Mouse (Mus musculus) left cerebral cortex, adult 11 months (tissue): ENCODE measurements around the gene Rassf10.
A peak's percentile ranks its signal among the peaks of the same experiment; 100 is the strongest.
"Not testable (repeated sequence)": the region's sequence is repeated elsewhere in the genome, so short reads cannot be mapped to it uniquely, and the experiment has no call there.

ENCODE experiments used
- DNase-seq: peaks from one replicate; pipeline ENCODE4 v3.0.0; 2022; ENCODE audit warnings: low spot score

The Rassf10 gene

DNA sequence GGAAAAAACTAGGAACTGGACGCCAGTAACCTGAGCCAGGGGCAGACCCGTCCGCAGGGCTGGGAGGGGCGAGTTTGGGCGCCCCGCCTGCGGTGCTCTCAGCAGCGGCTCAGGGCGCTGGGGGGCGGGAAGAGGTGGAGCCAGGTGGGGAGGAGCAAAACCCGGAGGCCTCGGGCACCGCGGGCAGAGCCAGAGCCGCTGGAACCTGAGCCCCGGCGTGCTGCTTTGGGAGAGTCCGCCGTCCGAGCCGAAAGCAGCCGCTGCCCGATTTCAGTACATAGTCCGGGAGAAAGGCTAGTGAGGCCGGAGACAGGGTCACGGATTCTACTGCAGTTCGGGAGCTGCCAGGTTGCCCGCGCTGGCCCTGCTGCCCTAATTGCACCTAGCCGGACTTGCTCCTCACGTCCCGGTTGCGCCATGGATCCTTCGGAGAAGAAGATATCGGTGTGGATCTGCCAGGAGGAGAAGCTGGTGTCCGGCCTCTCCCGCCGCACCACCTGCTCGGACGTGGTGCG lies at the start of gene Rassf10:
TSS of gene Rassf10 (plus strand) at position 186 of the 515 bp plus-strand sequence.
- DNase-seq: no peak

DNA sequence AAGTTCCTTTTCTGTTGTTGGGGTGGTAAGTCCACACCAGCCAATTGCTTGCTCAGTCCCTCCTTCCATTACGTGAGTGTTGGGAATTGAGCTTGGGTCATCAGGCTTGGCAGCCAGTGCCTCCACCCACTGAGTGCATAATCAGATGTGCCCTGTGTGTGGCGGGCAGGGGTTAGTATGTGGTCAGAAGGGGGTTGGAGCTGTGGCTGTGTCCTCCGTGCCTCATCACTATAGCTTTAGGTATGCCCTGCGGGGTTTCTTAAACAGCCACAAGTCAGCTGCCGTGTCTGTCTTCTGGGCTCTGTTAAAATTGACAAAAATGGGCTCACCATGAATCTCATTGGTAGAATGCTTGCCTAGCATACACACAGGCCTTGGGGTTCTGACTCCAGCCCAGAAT lies 46.9 kb upstream of the Rassf10 start:
- DNase-seq: no peak

DNA sequence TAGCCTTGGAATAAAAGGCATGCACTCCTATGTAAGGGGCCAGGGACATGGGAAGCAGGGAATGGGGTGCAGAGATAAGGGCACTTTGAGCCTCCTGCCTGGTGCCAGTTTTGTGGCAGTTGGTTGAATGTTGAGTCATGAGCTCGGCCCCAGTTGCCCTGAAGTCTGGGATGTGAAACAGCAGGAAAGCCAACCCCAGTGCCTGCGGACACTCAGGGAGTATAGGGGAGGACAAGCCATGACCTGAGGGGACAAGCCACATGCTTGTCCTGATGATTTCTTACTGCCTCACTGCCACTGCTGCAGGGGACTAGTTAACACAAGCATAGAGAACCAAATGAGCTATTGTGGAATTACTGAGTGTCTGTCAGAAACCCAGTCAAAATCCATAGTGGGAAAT lies 46.3 kb upstream of the Rassf10 start:
- no peak for DNase-seq

DNA sequence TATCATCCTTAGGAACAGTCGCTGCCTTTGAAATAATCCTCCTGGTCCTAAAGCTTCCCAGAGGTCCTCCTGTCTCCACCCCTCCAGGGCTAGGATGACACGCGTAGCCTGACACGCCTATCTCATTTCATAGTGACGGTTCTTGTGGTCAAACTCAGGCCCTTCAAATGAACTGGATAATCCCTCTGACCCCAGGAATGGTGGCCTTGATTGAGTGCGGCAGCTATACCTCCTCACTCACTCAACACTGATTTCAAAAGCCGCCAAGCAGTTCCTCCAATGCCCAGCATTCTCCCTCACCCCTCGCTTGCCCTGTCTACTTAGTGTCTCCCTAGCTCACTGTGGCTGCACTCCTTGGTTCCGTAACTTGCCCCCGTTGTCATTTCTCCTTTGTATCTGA lies 44.6 kb upstream of the Rassf10 start:
- no peak for DNase-seq

DNA sequence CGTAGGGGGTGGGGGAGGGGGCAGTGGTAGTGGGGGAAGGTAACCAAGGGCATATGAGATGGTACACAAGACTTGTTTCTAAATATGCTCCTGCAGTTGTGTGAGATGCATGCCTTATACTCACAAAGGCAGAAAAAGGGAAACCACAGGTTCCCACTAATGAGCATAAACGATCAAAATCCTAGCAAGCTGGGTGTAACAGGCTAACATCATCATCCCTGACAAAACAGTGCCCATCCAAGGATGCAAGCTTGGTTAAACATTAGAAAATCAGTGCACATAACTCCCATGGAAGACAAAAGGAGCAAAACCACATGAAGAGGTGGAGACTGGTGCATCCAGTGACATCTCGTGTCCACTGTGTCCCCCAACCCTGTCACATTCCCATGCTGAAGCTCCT lies 40.8 kb upstream of the Rassf10 start:
- DNase-seq: no peak

DNA sequence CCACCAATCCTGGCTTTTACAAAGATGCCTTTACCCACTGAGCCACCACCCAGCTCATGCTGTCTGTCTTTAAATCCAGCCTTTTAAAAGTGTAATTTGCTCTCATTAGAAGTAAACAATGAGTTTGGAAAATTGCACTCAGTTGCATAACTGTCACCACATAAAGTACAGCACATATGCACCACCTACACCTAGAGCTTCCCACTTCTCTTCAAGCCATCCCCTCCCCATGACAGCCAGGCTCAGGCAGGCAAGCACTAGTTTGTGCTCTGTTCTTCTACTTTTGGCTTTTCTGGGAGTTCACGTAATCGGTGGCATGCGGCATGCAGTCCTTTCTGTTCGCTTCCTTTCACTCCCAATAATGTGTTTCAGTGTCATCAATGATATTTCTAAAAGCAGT lies 38.2 kb upstream of the Rassf10 start:
- no peak for DNase-seq

DNA sequence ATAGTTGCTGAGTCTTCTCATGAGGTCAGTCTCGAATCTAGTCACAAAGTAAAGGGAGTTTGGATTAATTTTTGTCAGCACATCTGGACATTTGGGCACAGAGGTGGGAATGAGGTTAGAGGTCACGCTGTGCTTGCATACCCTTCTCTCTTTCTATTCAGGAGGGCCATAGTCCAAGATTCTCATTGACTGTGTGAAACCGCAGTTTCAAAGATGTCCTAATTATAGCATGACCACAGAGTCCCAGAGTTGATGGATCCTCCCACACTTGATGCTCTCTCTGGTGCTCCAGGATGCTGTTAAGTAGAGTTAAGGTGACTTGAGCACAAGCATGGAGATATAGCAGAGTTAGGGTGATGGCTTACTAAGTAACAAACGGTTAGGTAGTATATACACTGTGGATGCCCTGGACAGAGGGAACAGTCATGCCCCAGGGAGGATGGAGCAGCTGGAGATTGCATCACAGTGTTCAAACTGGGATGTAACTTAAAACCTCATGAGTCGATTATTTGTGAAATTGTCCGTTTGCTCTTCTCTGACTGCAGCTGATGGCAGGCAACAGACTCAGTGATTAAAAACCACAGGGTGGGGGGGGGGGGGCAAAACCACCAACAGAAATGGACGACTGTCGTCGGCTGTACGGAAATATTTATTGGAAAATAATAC lies 36.0 kb upstream of the Rassf10 start:
- DNase-seq: no peak

DNA sequence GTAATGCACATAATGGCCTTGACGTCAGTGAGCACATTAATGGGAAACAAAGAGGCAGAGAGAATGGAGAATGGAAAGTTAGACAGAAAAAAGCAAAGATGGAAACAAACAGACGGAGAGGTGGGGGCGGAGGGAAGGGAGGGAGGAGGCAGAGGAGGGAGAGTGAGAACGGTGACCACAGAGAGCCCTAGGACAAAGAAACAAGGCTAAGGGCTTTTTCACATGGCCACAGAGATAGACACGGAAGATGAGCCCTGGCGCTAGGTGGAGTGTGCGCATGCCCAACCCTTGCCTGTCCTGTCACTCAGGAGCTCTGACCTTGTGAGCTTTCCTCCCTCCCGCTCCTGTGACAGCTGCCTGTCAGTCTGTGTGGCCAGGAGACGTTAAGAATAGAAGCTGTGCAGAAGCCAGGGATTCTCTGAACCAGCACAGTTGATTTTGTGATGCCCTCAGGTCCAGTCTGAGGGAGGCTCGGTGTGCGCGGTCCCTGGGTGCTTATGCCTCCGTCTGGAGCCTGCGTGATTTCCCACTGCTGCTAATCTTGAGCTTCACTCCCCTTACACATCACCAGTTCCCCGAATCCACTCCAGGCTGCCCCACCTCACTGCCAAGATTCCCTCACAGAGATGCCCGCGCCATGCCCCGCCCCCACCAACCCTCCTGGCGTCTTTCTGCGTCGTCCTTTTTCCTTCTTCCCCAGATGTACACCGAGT lies 35.3 kb upstream of the Rassf10 start:
- DNase-seq: peak; percentile 4

DNA sequence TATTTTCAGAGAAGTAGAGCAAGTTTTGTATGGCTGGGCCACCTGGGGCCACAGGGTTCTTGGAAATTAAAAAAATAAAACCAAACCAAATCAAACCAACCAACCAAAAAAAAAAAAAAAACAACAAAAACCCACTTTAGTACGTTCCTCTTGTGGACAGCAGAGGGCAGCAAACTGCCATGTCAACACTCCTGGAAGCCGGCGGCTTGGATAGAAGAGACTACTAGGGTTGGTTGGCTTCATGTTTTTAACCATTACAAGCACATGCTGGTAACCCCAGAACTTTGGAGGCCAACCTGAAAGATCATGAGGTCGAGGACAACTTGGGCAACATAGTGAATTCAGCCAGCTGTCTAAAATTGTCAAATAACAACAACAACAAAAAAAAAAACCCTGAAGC lies 33.9 kb upstream of the Rassf10 start:
- DNase-seq: peak; percentile 14

DNA sequence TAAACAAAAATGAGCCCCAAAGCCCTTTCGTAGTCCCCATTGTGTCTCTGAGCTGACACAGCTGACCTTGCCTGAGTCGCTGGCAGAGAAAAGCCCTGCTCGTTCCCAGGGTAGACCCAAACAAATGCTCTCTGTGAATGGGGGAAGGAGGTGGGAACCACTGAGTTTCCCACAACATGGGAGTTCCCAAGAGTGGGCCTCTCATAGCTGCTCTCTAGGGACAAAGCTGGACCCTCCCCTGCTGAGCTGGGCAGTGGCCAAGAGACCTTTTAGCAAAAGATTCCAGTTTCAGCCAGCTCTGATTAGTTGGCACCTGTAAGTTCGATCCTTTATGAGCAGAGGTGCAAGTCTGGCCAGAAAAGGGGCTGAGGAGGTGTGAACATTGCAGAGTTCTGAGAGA lies 31.0 kb upstream of the Rassf10 start:
- DNase-seq: no peak

DNA sequence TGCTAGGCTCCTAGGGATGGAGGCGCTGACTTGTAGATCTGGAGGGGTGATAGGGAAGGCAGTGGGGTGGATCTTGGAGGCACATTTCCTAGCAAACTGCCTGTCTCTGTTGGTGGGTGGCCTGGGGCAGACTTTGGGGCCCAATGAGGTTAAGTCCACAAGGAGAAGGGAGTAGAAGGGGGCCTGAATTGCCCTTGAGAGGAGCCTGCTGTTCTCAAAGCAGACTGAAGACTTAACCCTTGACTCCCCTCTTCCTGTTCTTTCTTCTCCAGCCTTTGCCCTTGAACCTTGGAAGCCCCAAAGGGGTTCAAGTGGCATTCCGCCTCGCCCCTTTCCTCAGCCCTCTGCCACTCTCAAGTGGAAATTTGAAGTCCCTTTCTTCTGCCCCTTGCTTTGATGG lies 30.1 kb upstream of the Rassf10 start:
- DNase-seq: no peak

DNA sequence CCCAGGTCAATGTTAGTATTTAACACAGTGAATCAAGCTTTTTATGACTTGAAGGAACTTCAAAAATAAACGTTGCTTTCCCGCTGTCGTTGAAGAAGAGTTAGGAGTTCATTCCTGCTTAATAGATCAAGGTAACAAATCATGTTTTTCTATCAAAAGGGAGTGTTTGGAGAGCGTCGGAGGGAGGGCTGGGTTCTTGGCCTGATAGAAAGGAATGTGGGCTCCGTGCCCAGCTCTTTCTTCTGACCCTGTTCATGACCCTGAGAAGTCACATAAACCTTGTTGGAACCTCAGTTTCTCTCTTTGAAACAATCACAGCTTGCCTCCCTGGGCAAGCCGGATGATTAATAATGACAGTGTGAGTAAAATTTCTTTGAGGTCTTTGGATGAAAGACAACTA lies 23.1 kb upstream of the Rassf10 start:
- no peak for DNase-seq

DNA sequence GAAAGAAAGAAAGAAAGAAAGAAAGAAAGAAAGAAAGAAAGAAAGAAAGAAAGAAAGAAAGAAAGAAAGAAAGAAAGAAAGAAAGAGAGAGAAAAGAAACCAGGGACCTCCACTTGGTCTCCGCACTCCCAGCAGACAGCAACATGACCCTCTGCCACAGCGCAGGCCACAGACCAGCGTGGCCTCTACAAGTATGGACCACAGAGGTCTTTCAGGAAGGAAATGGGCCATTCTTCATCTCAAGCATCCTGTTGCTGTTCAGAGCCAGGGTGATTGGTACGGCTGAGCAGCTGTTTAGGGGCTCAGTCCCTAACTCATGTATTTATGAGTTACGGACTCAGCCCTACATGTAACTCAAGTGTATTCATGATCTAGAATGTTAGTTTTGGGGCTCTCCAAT lies 17.9 kb upstream of the Rassf10 start:
- not testable (repeated sequence) for DNase-seq

DNA sequence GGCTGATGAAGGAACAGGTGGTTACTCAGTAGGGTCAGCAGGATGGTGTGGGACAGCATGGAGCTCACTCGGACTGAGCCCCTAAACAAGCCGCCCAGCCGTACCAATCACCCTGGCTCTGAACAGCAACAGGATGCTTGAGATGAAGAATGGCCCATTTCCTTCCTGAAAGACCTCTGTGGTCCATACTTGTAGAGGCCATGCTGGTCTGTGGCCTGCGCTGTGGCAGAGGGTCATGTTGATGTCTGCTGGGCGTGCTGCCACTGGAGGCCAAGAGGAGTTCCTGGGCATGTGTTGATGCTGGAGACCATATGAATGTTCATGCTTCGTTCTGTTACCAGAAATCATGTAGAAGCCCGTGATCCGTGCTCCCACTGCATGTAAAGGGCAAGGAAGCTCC lies 16.7 kb upstream of the Rassf10 start:
- DNase-seq: no peak

DNA sequence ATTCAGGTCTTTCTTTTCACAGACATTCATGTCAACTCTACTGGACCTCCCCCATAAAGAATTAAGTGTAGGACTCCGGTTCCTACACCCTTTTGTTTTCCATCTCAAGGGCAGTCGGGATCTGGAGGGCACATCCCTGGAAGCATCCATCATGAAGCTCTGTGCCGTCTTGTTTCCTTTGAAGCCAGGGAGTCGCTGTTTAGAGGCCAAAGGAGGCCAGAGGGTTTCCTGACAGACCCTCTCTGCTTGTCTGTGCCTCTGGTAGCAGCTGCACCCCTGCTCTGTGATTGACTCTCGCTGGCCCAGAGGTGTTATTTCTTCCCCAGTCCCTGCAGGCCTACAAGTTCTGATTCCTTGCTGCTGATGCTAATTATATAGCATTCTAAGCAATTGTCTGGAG lies 14.8 kb upstream of the Rassf10 start:
- DNase-seq: no peak

DNA sequence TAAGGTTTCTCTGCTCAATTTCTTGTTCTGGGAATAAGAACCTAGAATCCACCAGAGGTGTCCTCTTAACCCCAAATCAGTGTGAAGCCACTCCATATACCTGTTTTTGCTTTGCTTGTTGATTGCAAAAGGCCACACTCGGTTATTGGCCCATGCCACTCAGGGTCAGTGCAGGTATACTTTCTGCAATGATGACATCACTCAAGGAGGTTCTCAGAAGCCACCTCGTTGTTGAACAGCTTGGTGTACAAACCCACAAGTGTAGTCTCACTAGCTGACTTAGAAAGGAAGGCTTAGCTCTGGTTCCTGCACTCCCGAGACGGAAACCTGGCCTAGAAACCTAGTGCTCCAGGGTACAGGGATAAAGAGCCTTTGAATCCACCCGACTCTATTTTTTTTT lies 11.2 kb upstream of the Rassf10 start:
- DNase-seq: no peak

DNA sequence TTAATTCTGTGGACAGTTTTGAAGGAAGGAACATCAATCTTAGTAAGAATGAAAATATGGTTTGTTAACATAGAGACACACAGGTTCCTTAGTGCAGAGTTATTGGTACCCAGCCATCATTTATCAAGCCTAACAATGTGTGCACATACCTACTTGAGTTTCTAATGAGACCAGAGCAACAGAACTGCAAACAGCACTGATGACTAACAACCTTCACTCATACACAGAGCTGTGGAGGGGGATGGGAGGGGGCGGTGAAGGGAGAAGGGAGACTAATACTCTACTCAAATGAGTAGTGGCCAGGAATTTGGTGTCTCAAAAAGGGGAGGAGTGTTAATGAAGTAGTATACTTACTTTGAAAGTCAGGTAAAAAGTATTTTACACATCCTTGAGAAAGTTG lies 10.7 kb upstream of the Rassf10 start:
- no peak for DNase-seq

DNA sequence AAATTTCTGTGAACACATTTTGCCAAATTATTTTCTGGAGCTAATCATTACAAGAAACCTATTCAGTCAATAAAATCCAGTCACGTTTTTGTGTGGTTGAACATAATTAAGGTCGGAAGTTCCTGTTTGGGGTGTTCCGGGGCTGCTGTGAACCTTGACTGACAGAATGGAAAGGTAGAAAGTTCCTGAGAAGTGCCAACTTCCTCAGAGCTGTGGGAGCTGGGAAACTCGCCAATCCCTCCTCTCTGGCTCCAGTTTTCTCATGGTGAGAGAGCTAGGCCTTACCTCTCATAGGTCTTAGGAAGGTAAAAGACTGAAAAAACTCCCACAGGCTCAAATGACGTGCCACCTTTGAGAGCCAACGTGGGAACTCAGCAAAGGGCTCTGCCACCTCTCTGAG lies 7.1 kb upstream of the Rassf10 start:
- DNase-seq: no peak

DNA sequence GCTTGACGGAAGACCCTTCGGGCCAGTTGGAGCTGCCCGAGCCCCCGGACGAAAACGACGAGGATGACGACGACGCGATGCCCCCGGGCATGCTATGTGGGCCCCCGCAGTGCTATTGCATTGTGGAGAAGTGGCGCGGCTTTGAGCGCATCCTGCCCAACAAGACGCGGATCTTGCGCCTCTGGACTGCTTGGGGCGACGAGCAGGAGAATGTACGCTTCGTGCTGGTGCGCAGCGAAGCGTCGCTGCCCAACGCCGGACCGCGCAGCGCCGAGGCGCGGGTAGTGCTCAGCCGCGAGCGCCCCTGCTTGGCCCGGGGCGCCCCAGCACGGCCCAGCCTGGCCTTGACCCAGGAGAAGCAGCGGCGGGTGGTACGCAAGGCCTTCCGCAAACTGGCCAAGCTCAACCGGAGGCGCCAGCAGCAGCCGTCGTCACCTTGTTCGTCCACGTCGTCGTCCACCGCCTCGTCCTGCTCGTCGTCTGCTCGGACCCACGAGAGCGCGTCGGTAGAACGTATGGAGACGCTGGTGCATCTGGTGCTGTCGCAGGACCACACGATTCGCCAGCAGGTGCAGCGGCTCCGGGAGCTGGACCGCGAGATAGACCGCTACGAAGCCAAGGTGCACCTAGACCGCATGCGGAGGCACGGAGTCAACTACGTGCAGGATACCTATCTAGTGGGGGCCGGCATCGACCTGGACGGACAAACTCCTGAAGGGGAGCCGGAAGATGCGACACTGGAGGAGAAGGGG lies 765 bp downstream of the Rassf10 start:
- no peak for DNase-seq

DNA sequence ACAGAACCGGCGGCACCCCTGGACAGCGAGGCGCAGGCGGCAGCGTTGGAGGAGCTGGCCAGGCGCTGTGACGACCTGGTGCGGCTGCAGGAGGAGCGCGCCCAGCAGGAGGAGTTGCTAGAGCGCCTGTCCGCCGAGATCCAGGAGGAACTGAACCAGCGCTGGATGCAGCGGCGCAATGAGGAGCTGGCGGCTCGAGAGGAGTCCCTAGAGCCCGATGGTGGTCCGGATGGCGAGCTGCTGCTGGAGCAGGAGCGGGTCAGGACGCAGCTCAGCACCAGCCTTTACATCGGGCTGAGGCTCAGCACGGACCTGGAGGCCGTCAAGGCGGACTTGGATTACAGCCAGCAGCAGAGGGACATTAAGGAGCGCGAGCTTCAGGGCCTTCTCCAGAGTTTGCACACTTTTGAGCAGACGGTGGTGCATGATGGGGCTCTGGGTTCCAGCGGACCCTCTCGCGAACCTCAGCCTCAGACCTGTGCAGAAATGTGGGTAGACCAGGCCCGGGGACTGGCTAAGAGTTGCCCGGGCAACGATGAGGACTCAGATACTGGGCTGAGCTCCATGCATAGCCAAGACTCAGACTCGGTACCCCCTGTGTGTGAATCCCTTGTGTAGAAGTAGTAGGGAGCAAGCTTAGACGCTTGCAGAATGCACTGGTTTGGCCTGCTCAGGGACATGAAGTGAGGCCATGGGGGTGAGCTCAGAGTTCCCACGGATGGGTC lies 1.5 kb downstream of the Rassf10 start:
- no peak for DNase-seq

DNA sequence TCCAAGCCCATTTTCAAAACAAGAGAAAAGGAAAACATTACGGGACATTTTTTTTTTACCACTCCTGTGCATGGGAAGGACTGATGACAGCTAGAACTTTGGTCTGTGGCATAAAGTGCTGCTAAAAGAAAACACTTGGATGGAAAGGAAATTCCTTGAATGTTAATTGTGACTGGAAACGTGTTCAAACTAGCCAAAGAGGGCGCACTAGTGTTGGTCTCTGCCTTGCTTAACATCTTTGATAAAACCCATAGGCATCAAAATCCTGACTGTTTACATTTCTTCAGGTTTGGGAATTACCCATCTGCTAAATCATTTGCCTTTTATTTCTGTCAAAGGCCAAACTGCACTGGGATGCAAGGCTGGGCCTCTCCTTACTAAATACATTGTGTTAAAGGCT lies 2.2 kb downstream of the Rassf10 start:
- no peak for DNase-seq

DNA sequence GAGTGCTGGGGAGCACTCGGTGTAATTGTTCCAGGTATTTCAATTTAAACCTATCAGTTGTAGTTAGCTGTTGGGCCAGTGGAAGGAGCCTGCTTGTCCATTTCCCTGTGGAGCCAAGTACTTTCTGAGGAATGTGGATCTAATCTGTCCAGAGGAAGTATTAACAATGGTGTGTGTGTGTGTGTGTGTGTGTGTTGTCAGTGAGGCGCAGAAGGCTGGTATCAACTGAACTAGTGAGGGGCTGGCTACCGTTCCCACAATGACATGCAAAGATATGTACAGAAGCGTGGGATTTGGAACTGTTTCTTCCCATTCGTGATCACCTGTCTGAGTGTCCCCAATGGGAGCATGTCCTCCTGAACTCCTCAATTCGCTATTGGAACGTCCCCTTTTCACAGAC lies 3.2 kb downstream of the Rassf10 start:
- DNase-seq: no peak
